Mouse (Mus musculus) CH12.LX (cell line): ENCODE measurements around the gene Slc4a2.

Experiments
- CTCF ChIP-seq, 2 experiments: IDR thresholded peaks in 1 of 2; conservative IDR thresholded peaks in 1 of 2; 2 replicates each; pipeline ENCODE4 v1.5.1; 2011 to 2012; ENCODE audit warnings: low read depth in 2 of 2, low read length in 2 of 2, improper control_type of control experiment in 1 of 2, inconsistent platforms in 1 of 2, mild to moderate bottlenecking in 1 of 2, moderate library complexity in 1 of 2
- EP300 ChIP-seq: IDR thresholded peaks from 2 replicates; pipeline ENCODE4 v1.6.1; 2011; ENCODE audit warnings: low read length, improper control_type of control experiment
- HCFC1 ChIP-seq: IDR thresholded peaks from 2 replicates; pipeline ENCODE4 v1.6.1; 2012; ENCODE audit warnings: low read depth, mild to moderate bottlenecking, inconsistent platforms, low read length, improper control_type of control experiment
- USF2 ChIP-seq: conservative IDR thresholded peaks from 2 replicates; pipeline ENCODE4 v1.6.1; 2011; ENCODE audit warnings: low read depth, low read length, improper control_type of control experiment

- no peak for TF ChIP-seq HCFC1
- no peak for TF ChIP-seq EP300
- peak in 1 of 2 experiments; percentile 82; a peak in 2 of 4 replicates for TF ChIP-seq CTCF (conservative IDR thresholded peaks at IDR 0.05 in 1 of 2, IDR thresholded peaks at IDR 0.05 in 1 of 2; ENCODE audit: low read depth in 2 of 2, low read length in 2 of 2)
- TF ChIP-seq USF2, result no peak
Measured at GRCm38 (mm10) chr5:24483326-24483725, 59.7 kb downstream of the Slc4a2 start.
